In genomic region chr10:83878745-83879144, GRCm38 (mm10) we compare ENCODE assay signal across 28 mouse cellular contexts.
"Had no signal": no experiment of that assay in that cellular context is flagged by ENCODE, and none has a peak within 500 bp of the region (broad histone marks: within the 10 kb centered on the region; RNA-seq: fewer than 3 reads in every experiment).

No protein-coding gene starts in this region.

- H3K9me3 ChIP-seq: heart, embryonic 10.5 days; heart, embryonic 12.5 days; hindbrain, embryonic 10.5 days; hindbrain, embryonic 12.5 days; intestine, embryonic 15.5 days; limb, embryonic 13.5 days; limb, embryonic 15.5 days; liver, embryonic 12.5 days had no signal

- ATAC-seq: hindbrain, embryonic 16.5 days; inflammation-experienced regulatory T-cells, adult 6 months; intestine, embryonic 15.5 days; intestine, postnatal 0 days; liver, embryonic 12.5 days had no signal

- H3K27me3 ChIP-seq: heart, embryonic 12.5 days; hindbrain, embryonic 12.5 days; intestine, embryonic 15.5 days; limb, embryonic 13.5 days; limb, embryonic 15.5 days; liver, embryonic 12.5 days had no signal

- H3K4me3 ChIP-seq: gastrocnemius, adult 2 months; heart, adult 2 months; heart, embryonic 10.5 days; heart, embryonic 12.5 days; hindbrain, embryonic 10.5 days; hindbrain, embryonic 12.5 days; intestine, embryonic 15.5 days; limb, embryonic 13.5 days; limb, embryonic 15.5 days; liver, embryonic 12.5 days had no signal

- H3K9ac ChIP-seq: heart, embryonic 12.5 days; hindbrain, embryonic 12.5 days; hindbrain, embryonic 14.5 days; intestine, embryonic 15.5 days; limb, embryonic 13.5 days; limb, embryonic 15.5 days; liver, embryonic 12.5 days; liver, embryonic 14.5 days had no signal

- H3K27ac ChIP-seq: gastrocnemius, adult 2 months; heart, adult 2 months; heart, embryonic 10.5 days; hindbrain, embryonic 10.5 days; hindbrain, embryonic 12.5 days; hindbrain, embryonic 14.5 days; intestine, embryonic 15.5 days; limb, embryonic 13.5 days; limb, embryonic 15.5 days; liver, embryonic 12.5 days; liver, embryonic 14.5 days had no signal

- DNase-seq: gastrocnemius, adult 2 months; gastrocnemius, postnatal 10 days; gastrocnemius, postnatal 25 days; heart, adult 2 months; heart, postnatal 10 days; heart, postnatal 4 days; kidney, adult 18-20 months; kidney, adult 8-10 months; kidney, postnatal 10 days; kidney, postnatal 25 days; kidney, postnatal 4 days; layer of hippocampus, adult 9-11 months; layer of hippocampus, postnatal 36 days; left cerebral cortex, postnatal 4 days; lung, adult 18-20 months had no signal

- H3K36me3 ChIP-seq: heart, embryonic 10.5 days; heart, embryonic 12.5 days; hindbrain, embryonic 10.5 days; hindbrain, embryonic 12.5 days; intestine, embryonic 15.5 days; limb, embryonic 13.5 days; limb, embryonic 15.5 days; liver, embryonic 12.5 days had no signal

- H3K4me2 ChIP-seq: heart, embryonic 12.5 days; hindbrain, embryonic 12.5 days; hindbrain, embryonic 14.5 days; intestine, embryonic 15.5 days; limb, embryonic 13.5 days; limb, embryonic 15.5 days; liver, embryonic 12.5 days had no signal
